Mouse (Mus musculus) bone marrow, adult 2 months (tissue): ENCODE data around the gene Ncl.

Source experiments
- CTCF ChIP-seq: fragments of 200-500 bp; IDR thresholded peaks from 2 replicates; pipeline ENCODE4 v1.5.1; 2011; ENCODE audit warnings: low read length, control low read depth; ENCODE audit not compliant: control insufficient read depth, insufficient read depth
- POLR2A ChIP-seq: fragments of 200-500 bp; IDR thresholded peaks from 2 replicates; pipeline ENCODE4 v1.6.1; 2011; ENCODE audit warnings: low read depth, mild to moderate bottlenecking, control low read depth, low read length, borderline replicate concordance; ENCODE audit not compliant: control insufficient read depth

GRCm38 (mm10) chr1:86307177-86307762 lies 51.9 kb downstream of the Ncl start:
- TF ChIP-seq CTCF, result no peak
- TF ChIP-seq POLR2A, result no peak
